Mouse (Mus musculus): ENCODE measurements around the gene Stk24. TPM values are rescaled to one million over a fixed set of nuclear protein-coding genes. Genes with fewer than 3 reads are reported as not detected.
A peak's percentile ranks its signal among the peaks of the same experiment; 100 is the strongest.

Stk24 gene
- 97.7 and 101 TPM in 2 replicates for polyA plus RNA-seq (2012; ENCODE audit: insufficient read depth, insufficient read length, missing spikeins)

DNA sequence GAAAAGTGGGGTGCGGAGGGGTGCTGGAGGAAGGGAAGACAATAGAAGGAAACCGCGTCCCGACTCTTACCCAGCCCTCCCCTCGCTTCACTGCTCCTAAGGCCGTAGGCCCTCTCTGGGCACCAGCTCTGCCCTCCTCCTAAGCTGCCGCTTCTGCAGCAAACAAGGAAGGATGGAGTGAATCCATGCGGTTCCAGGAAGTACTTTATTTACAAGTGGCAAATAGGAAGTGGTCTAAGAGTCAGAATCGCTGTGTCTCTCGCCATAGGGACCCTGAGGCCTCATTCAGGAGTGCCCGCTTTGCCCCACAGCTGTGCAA, at the start of gene Stk24:
Gene Stk24, minus strand, starts transcription at position 185 of the 319 bp plus-strand sequence.
- TF ChIP-seq POLR2A (IDR thresholded peaks at IDR 0.05; ENCODE audit: borderline replicate concordance, low read depth, low read length) (no peak), CTCF (IDR thresholded peaks at IDR 0.05; ENCODE audit: low read depth, low read length) (no peak)
- H3K4me3 ChIP-seq (ENCODE audit: insufficient read depth, low read length) = peak within 1 kb of the TSS; percentile 93
- peak within 1 kb of the TSS; percentile 89 for H3K27ac ChIP-seq (ENCODE audit: insufficient read depth, low read depth, low read length)
- peaks cover 33% of the 10 kb centered on the region for H3K4me1 ChIP-seq (ENCODE audit: control insufficient read depth, insufficient read depth, low read length)

DNA sequence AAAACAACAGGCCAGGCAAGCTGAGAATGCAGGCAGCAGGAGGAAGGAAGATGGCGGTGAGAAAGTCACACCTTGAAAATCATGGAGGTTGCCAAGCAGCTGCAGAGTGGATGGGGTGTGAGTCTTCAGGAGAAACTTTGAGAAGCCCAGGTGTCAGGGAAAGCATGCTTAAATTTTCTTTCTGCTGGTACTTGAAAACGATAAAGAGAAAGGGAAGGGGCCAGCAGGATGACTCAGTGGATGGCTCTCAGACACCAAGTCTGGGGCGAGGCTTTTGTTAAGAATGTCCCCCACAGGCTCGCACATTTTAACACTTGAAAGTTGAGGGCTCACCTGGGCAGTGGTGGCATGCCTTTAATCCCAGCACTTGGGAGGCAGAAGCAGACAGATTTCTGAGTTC, 48.3 kb upstream of the Stk24 start:
- TF ChIP-seq POLR2A (IDR thresholded peaks at IDR 0.05; ENCODE audit: borderline replicate concordance, low read depth, low read length) (no peak), CTCF (IDR thresholded peaks at IDR 0.05; ENCODE audit: low read depth, low read length) (no peak)

DNA sequence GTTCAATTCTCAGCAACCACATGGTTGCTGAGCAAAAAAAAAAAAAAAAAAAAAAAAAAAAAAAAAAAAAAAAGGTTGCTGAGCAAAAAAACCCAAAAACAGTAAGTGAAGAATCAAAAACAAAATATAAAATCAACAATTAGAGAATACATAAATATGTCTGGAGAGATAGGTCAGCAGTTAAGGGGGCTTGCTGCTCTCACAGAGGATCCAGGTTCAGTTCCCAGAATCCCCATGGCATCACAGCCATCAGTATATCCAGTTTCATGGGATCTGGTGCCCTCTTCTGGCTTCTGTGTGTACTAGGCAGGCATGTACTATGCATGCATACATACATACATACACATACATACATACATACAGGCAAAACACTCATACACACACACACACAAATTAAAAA, 46.9 kb upstream of the Stk24 start:
- no peak overlapping the region for H3K4me3 ChIP-seq (ENCODE audit: insufficient read depth, low read length)
- TF ChIP-seq CTCF (IDR thresholded peaks at IDR 0.05; ENCODE audit: low read depth, low read length) (peak; percentile 37; the same call in 1 of the 2 replicates), POLR2A (IDR thresholded peaks at IDR 0.05; ENCODE audit: borderline replicate concordance, low read depth, low read length) (no peak)
- peaks cover 39% of the 10 kb centered on the region for H3K4me1 ChIP-seq (ENCODE audit: control insufficient read depth, insufficient read depth, low read length)
- peak overlapping the region; percentile 23 for H3K27ac ChIP-seq (ENCODE audit: insufficient read depth, low read depth, low read length)

More for the DNA sequence above, 48.3 kb upstream of the Stk24 start:
- Histone ChIP-seq H3K27ac (ENCODE audit: insufficient read depth, low read depth, low read length) (peak overlapping the region; percentile 34), H3K4me3 (ENCODE audit: insufficient read depth, low read length) (no peak overlapping the region), H3K4me1 (ENCODE audit: control insufficient read depth, insufficient read depth, low read length) (peaks cover 29% of the 10 kb centered on the region)

DNA sequence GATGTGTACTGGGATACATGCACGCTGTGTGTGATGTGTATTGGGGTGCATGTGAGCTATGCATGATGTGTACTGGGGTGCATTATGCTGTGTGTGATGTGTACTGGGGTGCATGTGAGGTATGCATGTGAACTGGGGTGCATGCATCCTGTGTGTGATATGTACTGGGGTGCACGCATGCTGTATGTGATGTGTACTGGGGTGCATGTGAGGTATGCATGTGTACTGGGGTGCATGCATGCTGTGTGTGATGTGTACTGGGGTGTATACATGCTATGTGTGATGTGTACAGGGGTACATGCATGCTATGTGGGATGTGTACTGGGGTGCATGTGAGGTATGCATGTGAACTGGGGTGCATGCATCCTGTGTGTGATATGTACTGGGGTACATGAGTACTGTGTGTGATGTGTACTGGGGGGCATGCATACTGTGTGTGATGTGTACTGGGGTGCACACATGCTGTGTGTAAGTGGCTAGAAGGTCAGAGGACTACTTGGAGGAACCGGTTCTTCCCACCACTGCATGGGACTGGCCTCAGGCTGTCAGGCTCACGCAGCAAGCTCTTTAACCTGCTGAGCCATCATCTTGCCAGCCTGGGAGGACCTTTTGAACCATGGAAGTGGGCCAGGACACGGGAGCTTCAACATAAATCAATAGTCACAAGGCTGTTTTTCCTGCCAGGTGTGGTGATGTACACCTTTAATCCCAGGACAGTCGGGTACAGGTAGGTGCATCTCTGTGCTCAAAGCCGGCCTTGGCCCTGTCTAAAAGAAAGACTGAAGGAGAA, 45.4 kb upstream of the Stk24 start:
- TF ChIP-seq CTCF (IDR thresholded peaks at IDR 0.05; ENCODE audit: low read depth, low read length) (no peak), POLR2A (IDR thresholded peaks at IDR 0.05; ENCODE audit: borderline replicate concordance, low read depth, low read length) (no peak)
- H3K4me3 ChIP-seq (ENCODE audit: insufficient read depth, low read length) = no peak overlapping the region
- H3K27ac ChIP-seq (ENCODE audit: insufficient read depth, low read depth, low read length) = no peak overlapping the region
- peaks cover 41% of the 10 kb centered on the region for H3K4me1 ChIP-seq (ENCODE audit: control insufficient read depth, insufficient read depth, low read length)

DNA sequence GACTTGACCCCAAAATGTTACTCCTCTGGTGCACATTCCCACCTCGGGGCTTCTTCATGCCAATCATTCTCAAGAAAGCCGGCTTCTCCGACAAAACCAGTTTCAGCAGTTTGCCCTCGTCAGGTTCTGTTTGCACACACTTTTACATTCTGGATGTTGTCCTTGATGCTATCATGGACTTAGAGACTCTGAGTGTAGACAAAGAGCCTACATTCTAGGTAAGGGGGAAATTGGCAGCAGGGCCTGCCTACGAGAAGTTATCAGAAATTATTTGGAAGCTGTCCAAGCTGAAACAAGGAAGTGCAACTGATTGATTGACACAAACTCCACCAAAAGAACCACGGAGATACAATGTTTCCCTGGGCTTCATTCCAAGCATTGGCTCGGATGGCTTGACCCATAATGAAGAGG, 43.5 kb upstream of the Stk24 start:
- peaks cover 41% of the 10 kb centered on the region for H3K4me1 ChIP-seq (ENCODE audit: control insufficient read depth, insufficient read depth, low read length)
- H3K4me3 ChIP-seq (ENCODE audit: insufficient read depth, low read length) = peak overlapping the region; percentile 33
- TF ChIP-seq CTCF (IDR thresholded peaks at IDR 0.05; ENCODE audit: low read depth, low read length) (no peak), POLR2A (IDR thresholded peaks at IDR 0.05; ENCODE audit: borderline replicate concordance, low read depth, low read length) (no peak)
- H3K27ac ChIP-seq (ENCODE audit: insufficient read depth, low read depth, low read length) = peak overlapping the region; percentile 87

DNA sequence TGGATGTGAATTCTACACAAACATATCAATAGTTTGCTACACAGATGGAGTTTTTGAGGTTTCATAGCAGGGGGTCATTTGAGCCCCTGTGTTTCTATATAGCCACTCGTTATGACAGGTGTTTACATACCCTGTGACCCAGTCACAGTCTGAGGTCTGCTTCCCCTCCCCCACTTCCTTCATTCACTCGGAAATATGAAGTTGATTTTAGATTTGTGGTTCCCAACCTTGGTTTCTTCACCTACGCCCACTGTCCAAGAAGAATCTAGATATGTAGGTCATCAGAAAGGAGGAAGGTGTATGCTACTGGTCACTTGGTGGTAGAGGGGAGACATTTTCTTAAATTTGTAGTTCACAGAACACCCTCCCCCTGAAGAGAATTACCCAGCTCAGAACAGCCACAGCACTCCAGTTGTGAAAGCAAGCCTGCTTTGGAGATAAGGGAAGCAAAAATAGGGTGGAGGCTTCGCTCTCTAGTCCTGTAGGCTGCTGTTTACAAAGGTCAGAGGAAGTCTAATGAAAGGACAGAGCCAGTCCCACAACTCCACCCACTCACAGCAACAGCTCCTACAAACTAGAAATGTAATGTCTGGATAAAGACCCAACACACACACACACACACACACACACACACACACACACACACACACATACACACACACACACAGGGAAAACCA, 43.0 kb upstream of the Stk24 start:
- H3K27ac ChIP-seq (ENCODE audit: insufficient read depth, low read depth, low read length) = peak overlapping the region; percentile 87
- H3K4me1 ChIP-seq (ENCODE audit: control insufficient read depth, insufficient read depth, low read length) = peaks cover 40% of the 10 kb centered on the region
- no peak for TF ChIP-seq POLR2A (IDR thresholded peaks at IDR 0.05; ENCODE audit: borderline replicate concordance, low read depth, low read length)
- TF ChIP-seq CTCF (IDR thresholded peaks at IDR 0.05; ENCODE audit: low read depth, low read length) = no peak
- peak overlapping the region; percentile 33 for H3K4me3 ChIP-seq (ENCODE audit: insufficient read depth, low read length)

DNA sequence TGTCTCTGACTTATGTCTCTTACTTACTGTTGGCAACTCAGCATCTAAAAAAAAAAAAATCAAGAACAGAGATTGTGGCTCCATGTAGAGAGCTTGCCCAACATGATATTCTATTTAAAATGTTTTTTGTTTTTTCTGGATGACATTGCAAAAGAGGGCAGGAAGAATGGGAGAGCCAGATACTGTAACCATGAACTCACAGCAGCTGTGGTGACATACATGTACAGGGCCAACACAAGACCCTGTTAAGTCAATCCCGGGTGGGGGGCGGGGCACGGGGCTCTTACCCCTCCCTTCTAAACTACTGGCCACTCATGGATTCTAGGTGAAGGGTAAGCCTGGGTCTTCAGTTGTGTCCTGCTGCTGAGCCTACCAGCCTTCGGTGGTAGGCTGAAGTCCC, 42.2 kb upstream of the Stk24 start:
- Histone ChIP-seq H3K4me1 (ENCODE audit: control insufficient read depth, insufficient read depth, low read length) (peaks cover 38% of the 10 kb centered on the region), H3K27ac (ENCODE audit: insufficient read depth, low read depth, low read length) (peak overlapping the region; percentile 87), H3K4me3 (ENCODE audit: insufficient read depth, low read length) (no peak overlapping the region)
- TF ChIP-seq CTCF (IDR thresholded peaks at IDR 0.05; ENCODE audit: low read depth, low read length) (no peak), POLR2A (IDR thresholded peaks at IDR 0.05; ENCODE audit: borderline replicate concordance, low read depth, low read length) (no peak)

DNA sequence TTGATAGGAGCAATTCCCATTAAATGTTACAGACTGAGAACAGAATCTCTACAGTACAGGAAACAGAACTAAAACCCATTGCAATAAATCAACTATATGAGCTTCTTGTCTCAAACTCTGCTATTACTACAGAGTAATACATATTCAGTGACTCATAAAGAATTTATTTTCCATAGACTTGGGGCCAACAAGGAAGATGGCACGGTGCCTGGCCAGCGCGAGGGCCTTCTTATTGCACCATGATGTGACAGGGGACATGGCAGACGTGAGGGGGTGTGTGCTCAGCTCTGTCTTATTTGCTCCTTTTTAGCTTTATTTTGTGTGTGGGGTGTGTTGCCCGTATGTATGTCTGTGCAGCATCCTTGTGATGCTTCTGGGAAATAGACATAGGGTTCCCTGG, 37.8 kb upstream of the Stk24 start:
- H3K4me3 ChIP-seq (ENCODE audit: insufficient read depth, low read length) = no peak overlapping the region
- no peak overlapping the region for H3K27ac ChIP-seq (ENCODE audit: insufficient read depth, low read depth, low read length)
- TF ChIP-seq CTCF (IDR thresholded peaks at IDR 0.05; ENCODE audit: low read depth, low read length) (no peak), POLR2A (IDR thresholded peaks at IDR 0.05; ENCODE audit: borderline replicate concordance, low read depth, low read length) (no peak)
- peaks cover 18% of the 10 kb centered on the region for H3K4me1 ChIP-seq (ENCODE audit: control insufficient read depth, insufficient read depth, low read length)

DNA sequence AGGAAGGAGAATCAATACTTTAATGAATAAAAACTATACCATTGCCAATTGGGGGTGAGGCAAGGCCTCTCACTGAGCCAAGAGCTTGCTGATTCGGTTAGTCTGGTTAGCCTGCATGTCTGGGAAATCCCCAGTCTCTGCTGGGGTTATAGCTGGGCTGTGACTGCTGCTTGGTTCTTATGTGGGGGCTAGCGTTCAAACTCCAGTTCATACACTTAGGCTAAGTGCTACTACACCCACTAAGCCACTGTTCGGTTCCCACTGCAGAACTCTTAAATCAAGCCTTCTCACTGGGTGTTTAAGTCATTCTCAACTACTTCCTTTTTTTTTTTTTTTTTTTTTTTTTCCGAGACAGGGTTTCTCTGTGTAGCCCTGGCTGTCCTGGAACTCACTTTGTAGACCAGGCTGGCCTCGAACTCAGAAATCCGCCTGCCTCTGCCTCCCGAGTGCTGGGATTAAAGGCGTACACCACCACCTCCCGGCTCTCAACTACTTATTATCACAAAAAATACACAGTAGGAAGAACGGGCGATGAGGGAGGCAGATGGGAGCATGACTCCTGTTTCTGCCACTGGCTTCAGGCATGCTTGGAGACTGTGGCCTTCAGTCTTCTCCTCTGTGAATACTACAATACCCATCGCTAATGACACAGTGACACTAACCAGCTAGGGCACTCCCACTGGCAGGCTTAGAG, 37.0 kb upstream of the Stk24 start:
- TF ChIP-seq CTCF (IDR thresholded peaks at IDR 0.05; ENCODE audit: low read depth, low read length) (no peak), POLR2A (IDR thresholded peaks at IDR 0.05; ENCODE audit: borderline replicate concordance, low read depth, low read length) (no peak)
- no peak overlapping the region for H3K27ac ChIP-seq (ENCODE audit: insufficient read depth, low read depth, low read length)
- peaks cover 11% of the 10 kb centered on the region for H3K4me1 ChIP-seq (ENCODE audit: control insufficient read depth, insufficient read depth, low read length)
- H3K4me3 ChIP-seq (ENCODE audit: insufficient read depth, low read length) = no peak overlapping the region
